Mouse (Mus musculus) hindbrain, embryonic 15.5 days (tissue): Measurements from ENCODE around the gene Dusp5. TPM values are rescaled to one million over a fixed set of nuclear protein-coding genes. Genes with fewer than 3 reads are reported as not detected.

Source experiments
- ATAC-seq: fragments of 200-750 bp; cut with Nextera tagmentation; 2 replicates; pipeline ENCODE4 v1.8.0; 2017; ENCODE audit warnings: low read depth, moderate number of reproducible peaks, moderate TSS enrichment; ENCODE audit not compliant: low FRiP score
- H3K27ac ChIP-seq: fragments of 300-500 bp; sonication (generic); replicated peaks from 2 replicates; pipeline ENCODE4 v1.5.1; 2015; ENCODE audit warnings: mild to moderate bottlenecking, inconsistent platforms
- H3K27me3 ChIP-seq: fragments of 300-500 bp; sonication (generic); 2 replicates; pipeline ENCODE4 v1.6.1; 2015; ENCODE audit warnings: control low read depth, inconsistent platforms
- H3K36me3 ChIP-seq: fragments of 300-500 bp; sonication (generic); 2 replicates; pipeline ENCODE4 v1.6.1; 2015; ENCODE audit warnings: control low read depth, inconsistent platforms
- H3K4me1 ChIP-seq: fragments of 300-500 bp; sonication (generic); replicated peaks from 2 replicates; pipeline ENCODE4 v1.6.1; 2015; ENCODE audit warnings: control low read depth, inconsistent platforms
- H3K4me2 ChIP-seq: fragments of 300-500 bp; sonication (generic); 2 replicates; pipeline ENCODE4 v1.6.1; 2015; ENCODE audit warnings: moderate library complexity, mild to moderate bottlenecking, inconsistent platforms
- H3K4me3 ChIP-seq: fragments of 300-500 bp; sonication (generic); 2 replicates; pipeline ENCODE4 v1.5.1; 2015; ENCODE audit warnings: mild to moderate bottlenecking, inconsistent platforms
- H3K9ac ChIP-seq: fragments of 300-500 bp; sonication (generic); 2 replicates; pipeline ENCODE4 v1.6.1; 2015; ENCODE audit warnings: inconsistent platforms
- H3K9me3 ChIP-seq: fragments of 300-500 bp; sonication (generic); 2 replicates; pipeline ENCODE4 v1.6.1; 2016; ENCODE audit warnings: control low read depth, inconsistent platforms
- WGBS: fragments of 180-500 bp; shearing (Covaris S2); methylation state at CpG from one replicate; pipeline ENCODE4 v1.1.7; 2015; 5-methylcytosine and 5-hydroxymethylcytosine counted together
- polyA plus RNA-seq: library from polyadenylated mRNA; unstranded; fragments of >200 nt; fragmentation: Nextera tagmentation; extraction: Ambion mirVana; gene quantifications from 2 replicates; pipeline ENCODE4 v1.2.1, GENCODE M21; 2015

Dusp5 gene
- polyA plus RNA-seq, 1 experiment from 2014 or later = 7.7 TPM

DNA sequence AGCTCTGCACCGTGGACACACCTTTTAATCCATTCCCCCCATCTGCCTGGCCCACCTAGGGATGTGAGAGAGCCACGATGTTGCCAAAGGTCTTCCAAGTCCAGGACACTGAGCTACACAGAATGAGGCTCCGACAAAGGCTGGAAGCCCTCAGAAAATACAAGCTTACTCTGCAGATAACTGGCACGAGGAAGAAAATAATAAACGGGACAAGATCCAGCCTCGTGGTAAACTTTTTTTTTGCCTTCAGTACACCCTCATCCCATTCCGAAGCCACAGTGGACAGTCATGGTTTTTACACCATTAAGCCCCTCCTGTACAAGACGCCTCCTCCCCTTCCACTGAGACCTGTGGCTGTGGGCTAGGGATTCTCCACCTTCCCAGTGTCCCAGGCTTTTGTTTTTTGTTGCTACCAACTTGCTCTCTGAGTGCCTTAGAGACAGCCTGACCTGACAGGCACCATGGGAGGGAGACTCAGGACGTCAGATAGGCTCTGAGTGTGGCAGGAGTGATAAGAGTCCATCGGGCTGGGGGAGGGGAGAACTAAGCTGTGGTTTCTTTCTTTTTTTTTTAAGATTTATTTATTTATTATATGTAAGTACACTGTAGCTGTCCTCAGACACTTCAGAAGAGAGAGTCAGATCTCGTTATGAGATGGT lies 7.6 kb upstream of the Dusp5 start:
- no peak overlapping the region for H3K4me3 ChIP-seq
- ATAC-seq = no peak
- H3K9ac ChIP-seq = no peak overlapping the region
- WGBS = 54% methylated on average over 11 of the region's 11 CpGs
- no peaks in the 10 kb centered on the region for H3K36me3 ChIP-seq
- no peak overlapping the region for H3K27ac ChIP-seq
- no peak overlapping the region for H3K4me2 ChIP-seq
- H3K4me1 ChIP-seq = no peaks in the 10 kb centered on the region
- no peaks in the 10 kb centered on the region for H3K9me3 ChIP-seq
- no peaks in the 10 kb centered on the region for H3K27me3 ChIP-seq

DNA sequence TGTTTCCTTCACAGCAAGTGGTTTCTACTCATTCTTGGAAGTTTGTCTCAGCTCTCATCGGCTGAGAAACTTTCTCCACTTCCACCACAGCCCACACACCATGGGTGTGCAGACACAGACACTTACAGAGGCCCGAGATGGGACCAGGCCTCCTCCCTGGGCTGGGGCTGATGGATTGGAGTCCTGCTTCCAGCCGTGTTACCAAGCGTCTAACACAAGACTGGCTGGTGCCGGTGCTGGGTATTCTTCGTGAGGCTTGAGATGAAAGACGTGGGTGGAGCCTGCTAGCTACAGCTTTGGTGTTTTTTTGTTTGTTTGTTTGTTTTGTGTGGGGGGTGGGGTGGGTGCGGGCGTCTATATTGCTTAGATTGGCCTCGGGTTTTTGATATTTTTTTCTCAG lies 1.4 kb upstream of the Dusp5 start:
- H3K4me1 ChIP-seq = peaks cover 18% of the 10 kb centered on the region
- no peak overlapping the region for H3K4me3 ChIP-seq
- no peak overlapping the region for H3K9ac ChIP-seq
- WGBS = 15% methylated on average over 10 of the region's 10 CpGs
- no peaks in the 10 kb centered on the region for H3K36me3 ChIP-seq
- peaks cover 24% of the 10 kb centered on the region for H3K27me3 ChIP-seq
- no peaks in the 10 kb centered on the region for H3K9me3 ChIP-seq
- ATAC-seq = no peak
- no peak overlapping the region for H3K4me2 ChIP-seq
- no peak overlapping the region for H3K27ac ChIP-seq

DNA sequence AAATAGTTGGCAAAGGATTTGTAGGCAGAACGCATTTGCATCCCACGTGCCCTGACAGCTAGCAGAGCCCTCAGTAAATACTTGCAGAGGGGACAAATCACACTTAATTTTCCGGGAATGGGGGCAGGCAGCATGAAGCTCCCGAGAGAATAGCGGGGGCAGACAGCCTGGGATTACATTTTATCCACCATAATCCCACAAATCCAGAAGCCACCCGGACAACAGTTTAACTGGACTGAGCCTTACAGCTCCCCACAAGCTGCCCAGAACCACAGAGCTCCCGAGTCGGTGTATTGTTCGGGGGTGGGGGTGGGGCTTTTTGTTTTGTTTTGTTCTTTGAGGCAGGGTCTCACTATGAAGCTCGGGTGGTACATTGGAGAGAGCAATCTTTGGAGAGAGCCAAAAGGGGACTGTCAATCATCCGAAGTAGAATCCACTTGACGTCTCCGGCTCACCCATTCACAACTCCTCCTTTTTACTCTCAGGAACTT lies 733 bp upstream of the Dusp5 start:
- H3K27ac ChIP-seq = no peak overlapping the region
- no peaks in the 10 kb centered on the region for H3K36me3 ChIP-seq
- WGBS = 1% methylated on average over 13 of the region's 13 CpGs
- peak overlapping the region; percentile 88 for H3K4me2 ChIP-seq
- H3K4me3 ChIP-seq = peak overlapping the region; percentile 49
- peaks cover 18% of the 10 kb centered on the region for H3K4me1 ChIP-seq
- peak; percentile 40; the same call in 1 of the 2 replicates for ATAC-seq
- peak overlapping the region; percentile 30 for H3K9ac ChIP-seq
- H3K27me3 ChIP-seq = peaks cover 26% of the 10 kb centered on the region
- no peaks in the 10 kb centered on the region for H3K9me3 ChIP-seq

DNA sequence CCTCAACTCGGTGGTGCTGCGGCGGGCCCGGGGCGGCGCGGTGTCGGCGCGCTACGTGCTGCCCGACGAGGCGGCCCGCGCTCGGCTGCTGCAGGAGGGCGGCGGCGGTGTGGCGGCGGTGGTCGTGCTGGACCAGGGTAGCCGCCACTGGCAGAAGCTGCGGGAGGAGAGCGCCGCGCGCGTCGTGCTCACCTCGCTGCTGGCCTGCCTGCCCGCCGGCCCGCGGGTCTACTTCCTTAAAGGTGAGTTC lies 471 bp downstream of the Dusp5 start:
- no peaks in the 10 kb centered on the region for H3K9me3 ChIP-seq
- H3K27ac ChIP-seq = 0 out of 2 replicates have a peak overlapping the region, but pooled peaks have one; percentile 21
- WGBS = under 1% methylated on average over 36 of the region's 36 CpGs
- ATAC-seq = no peak
- peaks cover 18% of the 10 kb centered on the region for H3K4me1 ChIP-seq
- H3K9ac ChIP-seq = peak overlapping the region; percentile 45
- H3K4me3 ChIP-seq = peak overlapping the region; percentile 49
- peak overlapping the region; percentile 88 for H3K4me2 ChIP-seq
- no peaks in the 10 kb centered on the region for H3K36me3 ChIP-seq
- peaks cover 27% of the 10 kb centered on the region for H3K27me3 ChIP-seq

DNA sequence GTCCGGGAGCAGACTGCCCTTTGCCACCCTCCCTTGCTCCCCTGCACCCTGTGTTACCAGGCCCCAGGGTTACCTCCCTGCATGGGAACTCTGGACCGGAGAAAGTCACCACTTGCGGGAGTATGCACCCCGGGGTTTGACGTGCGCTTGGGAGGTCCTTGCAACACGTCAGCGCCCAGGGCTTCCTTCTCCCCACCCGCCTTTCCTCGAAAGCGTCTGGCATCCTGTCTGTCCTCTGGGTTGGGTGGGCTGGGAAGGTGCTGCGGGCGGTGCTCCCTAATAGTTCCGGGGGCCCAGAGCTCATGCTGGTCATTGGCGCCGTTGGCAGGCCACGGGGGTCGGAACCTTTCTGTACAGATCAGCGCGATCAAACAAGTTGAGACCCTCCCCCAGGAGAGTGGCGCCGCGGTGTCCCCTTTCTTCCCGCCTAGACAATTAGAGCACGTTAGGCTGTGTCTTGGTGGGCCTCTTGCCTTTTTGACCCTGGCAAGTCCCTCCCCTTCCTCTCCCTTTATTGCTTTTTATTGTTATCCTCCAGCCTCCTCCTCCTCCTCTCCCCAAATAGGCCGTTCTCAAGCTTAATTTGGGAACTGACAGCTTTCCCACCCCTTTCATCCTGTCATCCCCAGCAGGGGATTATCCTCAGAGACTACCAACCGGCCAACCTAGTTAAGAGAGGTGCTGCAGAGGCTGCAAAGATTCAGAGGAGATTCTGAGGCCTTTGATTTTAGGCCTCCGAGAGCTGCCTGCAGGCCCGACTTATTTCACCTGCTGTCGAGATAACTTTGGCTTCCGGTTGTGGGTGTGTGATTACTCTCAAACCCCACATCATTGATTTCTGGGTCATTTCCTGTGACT lies 1.0 kb downstream of the Dusp5 start:
- Histone ChIP-seq H3K4me1 (peaks cover 18% of the 10 kb centered on the region), H3K4me3 (peak overlapping the region; percentile 49), H3K27me3 (peaks cover 27% of the 10 kb centered on the region), H3K36me3 (no peaks in the 10 kb centered on the region), H3K27ac (no peak overlapping the region), H3K9ac (peak overlapping the region; percentile 45), H3K4me2 (peak overlapping the region; percentile 88), H3K9me3 (no peaks in the 10 kb centered on the region)
- peak; percentile 17; the same call in 1 of the 2 replicates for ATAC-seq
- WGBS = 5% methylated on average over 31 of the region's 31 CpGs

DNA sequence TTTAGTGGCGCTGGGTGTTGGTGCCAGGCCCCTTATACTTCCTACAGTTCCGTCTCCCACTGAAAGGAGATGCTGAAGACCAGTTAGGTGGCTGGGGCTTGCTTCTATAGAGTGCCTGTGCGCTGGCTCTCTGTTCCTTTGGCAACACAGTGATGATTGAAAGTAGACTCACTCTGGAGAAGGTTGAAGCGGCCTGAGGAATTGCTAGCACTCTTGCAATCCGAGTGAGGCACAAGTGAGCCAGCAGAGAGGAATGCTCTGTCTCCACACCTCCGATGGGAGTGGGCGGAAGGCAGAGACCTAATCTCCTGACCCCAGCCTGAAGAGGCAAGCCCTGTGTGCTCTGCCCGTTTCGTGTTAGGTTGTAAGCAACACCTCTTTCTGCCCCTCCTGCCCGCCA lies 2.5 kb downstream of the Dusp5 start:
- H3K36me3 ChIP-seq = no peaks in the 10 kb centered on the region
- 54% methylated on average over 10 of the region's 10 CpGs for WGBS
- H3K4me2 ChIP-seq = no peak overlapping the region
- no peak overlapping the region for H3K9ac ChIP-seq
- H3K27me3 ChIP-seq = peaks cover 27% of the 10 kb centered on the region
- H3K4me1 ChIP-seq = peaks cover 18% of the 10 kb centered on the region
- no peaks in the 10 kb centered on the region for H3K9me3 ChIP-seq
- H3K27ac ChIP-seq = no peak overlapping the region
- no peak for ATAC-seq
- no peak overlapping the region for H3K4me3 ChIP-seq

DNA sequence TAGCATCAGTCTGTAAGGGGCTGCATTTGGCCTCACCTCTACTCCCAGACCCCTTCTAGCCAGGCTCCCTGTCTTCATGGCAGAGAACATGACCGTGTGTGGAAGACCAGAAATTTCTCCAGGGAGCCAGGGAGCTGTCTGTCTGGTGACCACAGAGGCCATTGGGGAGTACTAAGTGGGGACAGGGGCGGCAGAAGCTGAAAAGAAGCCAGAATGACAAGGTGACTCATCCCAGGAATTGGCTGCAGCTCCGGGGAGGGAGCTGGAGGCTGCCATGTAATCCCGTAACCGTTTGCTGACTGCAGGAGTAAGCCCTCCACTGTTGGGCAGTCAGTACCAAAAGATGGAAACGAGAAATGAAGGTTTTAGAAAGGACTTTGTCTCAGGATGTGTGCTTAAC lies 3.1 kb downstream of the Dusp5 start:
- no peak overlapping the region for H3K9ac ChIP-seq

DNA sequence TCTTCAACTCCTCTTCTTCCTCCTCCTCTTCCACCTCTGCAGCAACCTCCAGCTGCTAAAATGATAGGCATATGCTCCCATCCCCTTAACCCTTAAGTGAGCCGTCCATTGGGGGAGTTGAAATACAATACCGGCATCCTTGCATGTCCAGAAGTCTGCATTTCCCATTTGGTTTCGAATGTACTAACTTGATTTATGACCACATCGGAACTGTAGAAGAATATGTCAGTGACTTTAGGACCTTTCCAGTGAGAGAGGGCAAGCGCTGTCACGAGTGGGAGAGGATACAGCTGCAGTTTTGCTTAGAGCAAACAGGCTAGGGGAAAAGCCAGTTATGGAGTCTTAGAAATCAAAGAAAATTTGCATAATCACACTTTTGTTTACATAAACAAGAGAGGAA lies 3.8 kb downstream of the Dusp5 start:
- H3K27me3 ChIP-seq = peaks cover 27% of the 10 kb centered on the region
- H3K27ac ChIP-seq = no peak overlapping the region
- H3K4me3 ChIP-seq = no peak overlapping the region
- H3K9me3 ChIP-seq = no peaks in the 10 kb centered on the region
- no peaks in the 10 kb centered on the region for H3K36me3 ChIP-seq
- H3K9ac ChIP-seq = no peak overlapping the region
- no peak overlapping the region for H3K4me2 ChIP-seq
- peaks cover 18% of the 10 kb centered on the region for H3K4me1 ChIP-seq
- ATAC-seq = no peak
- 70% methylated on average over 6 of the region's 6 CpGs for WGBS

More for the DNA sequence above, 3.1 kb downstream of the Dusp5 start:
- Histone ChIP-seq H3K4me1 (peaks cover 18% of the 10 kb centered on the region), H3K27ac (no peak overlapping the region), H3K4me2 (no peak overlapping the region), H3K36me3 (no peaks in the 10 kb centered on the region), H3K4me3 (no peak overlapping the region), H3K9me3 (no peaks in the 10 kb centered on the region), H3K27me3 (peaks cover 27% of the 10 kb centered on the region)
- no peak for ATAC-seq
- WGBS = 52% methylated on average over 6 of the region's 6 CpGs

DNA sequence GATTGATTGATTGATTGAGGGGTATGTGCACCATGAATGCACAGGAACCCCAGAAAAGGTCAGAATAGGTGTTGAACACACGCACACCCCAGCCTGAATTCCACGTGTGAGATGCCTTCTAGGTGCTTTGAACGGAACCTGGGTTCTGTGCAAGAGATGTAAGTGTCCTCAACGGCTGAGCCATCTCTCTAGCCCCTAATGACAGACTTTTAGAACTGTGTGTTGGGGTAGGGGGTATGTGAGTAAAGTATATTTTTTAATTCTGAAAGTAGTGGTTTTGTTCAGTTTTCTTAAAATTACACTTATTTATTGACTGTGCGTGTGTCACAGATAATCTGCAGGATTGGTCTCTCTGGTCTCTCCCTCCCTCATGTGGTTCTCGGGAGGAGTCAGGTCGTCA lies 4.3 kb downstream of the Dusp5 start:
- WGBS = 90% methylated on average over 7 of the region's 7 CpGs
- Histone ChIP-seq H3K4me2 (no peak overlapping the region), H3K27me3 (peaks cover 27% of the 10 kb centered on the region), H3K27ac (no peak overlapping the region), H3K4me1 (peaks cover 15% of the 10 kb centered on the region), H3K9me3 (no peaks in the 10 kb centered on the region), H3K36me3 (no peaks in the 10 kb centered on the region), H3K9ac (no peak overlapping the region), H3K4me3 (no peak overlapping the region)
- no peak for ATAC-seq

DNA sequence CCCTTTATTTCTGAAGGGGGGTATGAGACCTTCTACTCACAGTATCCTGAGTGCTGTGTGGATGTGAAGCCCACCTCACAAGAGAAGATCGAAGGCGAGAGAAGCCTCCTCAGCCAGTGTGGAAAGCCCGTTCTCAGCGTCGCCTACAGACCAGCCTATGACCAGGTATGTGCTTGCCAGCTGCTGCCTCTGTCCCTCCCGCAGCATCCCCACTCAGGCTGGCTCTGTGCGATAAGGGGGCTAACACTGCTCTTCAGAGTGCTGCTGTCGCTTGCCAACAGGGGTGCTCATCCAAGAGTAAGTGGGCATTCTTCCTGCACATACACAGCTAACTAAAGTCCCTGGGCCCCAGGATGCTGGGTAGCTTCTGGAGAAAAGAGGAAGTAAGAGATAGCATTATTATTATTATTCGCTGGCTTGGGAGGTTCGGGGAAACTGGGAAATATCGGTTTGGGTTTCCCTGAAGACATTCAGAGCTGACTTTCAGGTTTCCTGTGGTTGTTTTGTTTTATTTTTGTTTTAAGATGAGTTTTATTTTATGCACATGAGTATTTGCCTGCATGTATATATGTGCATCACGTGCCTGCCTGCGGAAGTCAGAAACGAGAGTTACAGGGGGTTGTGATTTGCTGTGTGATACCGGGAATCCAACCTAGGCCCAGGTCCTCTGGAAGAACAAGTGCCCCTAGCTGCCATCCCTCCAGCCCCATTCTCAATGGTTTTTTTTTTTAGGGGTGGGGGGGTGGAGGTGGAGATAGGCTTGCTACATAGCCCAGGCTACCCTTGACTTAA lies 5.1 kb downstream of the Dusp5 start:
- Histone ChIP-seq H3K36me3 (no peaks in the 10 kb centered on the region), H3K27me3 (peaks cover 27% of the 10 kb centered on the region), H3K4me2 (no peak overlapping the region), H3K9me3 (no peaks in the 10 kb centered on the region), H3K4me3 (no peak overlapping the region), H3K27ac (no peak overlapping the region), H3K4me1 (peaks cover 12% of the 10 kb centered on the region), H3K9ac (no peak overlapping the region)
- ATAC-seq = no peak
- 90% methylated on average over 15 of the region's 15 CpGs for WGBS

DNA sequence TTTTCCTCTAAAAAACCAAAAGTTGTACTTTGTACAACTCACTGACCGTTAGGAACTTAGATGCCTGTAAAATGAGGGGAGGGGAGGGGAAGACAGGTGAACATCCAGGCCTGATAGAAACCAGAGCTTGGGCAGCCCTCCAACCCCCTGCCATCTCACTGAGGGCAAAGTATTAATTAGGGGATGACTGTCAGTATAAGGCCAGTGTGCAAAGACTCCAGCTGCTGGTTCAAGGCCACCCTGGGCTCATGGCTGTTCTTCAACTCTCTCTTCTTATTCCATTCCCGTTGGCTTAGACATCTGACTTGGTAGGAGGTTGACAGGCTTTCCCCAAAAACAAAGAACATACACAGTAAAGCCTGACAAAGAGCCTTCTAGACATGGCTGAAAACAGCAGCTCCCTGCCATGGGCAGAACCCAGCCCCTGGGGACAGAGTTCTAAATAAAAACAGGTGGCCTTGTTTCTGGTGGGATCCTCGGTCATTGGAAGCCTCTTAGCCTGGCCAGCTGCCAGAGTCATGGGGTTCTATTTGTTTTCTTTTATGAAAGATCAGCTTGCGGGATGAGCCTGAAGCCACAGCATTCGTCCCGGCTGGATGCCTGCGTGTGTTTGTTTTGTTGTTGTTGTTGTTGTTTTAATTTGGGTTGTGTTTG lies 6.0 kb downstream of the Dusp5 start:
- Histone ChIP-seq H3K4me2 (no peak overlapping the region), H3K9ac (no peak overlapping the region), H3K4me1 (peaks cover 3% of the 10 kb centered on the region), H3K4me3 (no peak overlapping the region), H3K27me3 (peaks cover 25% of the 10 kb centered on the region), H3K9me3 (no peaks in the 10 kb centered on the region), H3K27ac (no peak overlapping the region), H3K36me3 (no peaks in the 10 kb centered on the region)
- WGBS = 40% methylated on average over 7 of the region's 7 CpGs
- no peak for ATAC-seq
